ENCODE assay signal across 8 mouse cellular contexts in the genomic region with DNA sequence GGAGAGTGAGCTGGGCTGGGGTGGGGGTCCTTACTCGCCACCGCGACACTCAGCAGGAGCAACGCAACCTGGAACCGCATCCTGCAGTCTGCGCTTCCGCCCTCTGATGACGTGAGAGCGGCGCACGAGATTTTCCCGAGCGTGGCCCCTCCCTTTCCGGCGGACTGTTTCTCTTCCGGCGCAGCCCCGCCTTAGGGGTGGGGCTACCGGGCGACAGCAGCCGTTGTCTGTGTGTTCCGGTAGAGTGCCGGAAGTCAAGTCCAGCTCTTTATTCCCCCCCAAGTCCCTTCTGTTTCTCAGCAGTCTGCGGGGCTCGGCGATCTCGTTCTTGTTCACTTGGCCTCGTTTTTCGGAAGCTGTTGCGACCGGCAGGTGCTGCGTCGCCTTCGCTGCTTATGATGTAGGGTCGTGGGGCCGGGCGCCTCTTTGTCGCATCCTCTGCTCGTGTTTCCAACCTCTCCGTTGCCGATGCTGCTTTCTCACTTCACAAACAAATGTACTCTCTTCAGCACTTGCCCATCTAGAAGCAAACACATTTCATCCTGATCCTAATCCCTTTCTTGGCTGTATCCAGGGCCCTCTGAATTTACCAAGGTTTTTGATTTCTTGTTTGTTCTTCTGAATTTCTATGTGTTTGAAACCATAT. TPM values are rescaled to one million over a fixed set of nuclear protein-coding genes. Genes with fewer than 3 reads are reported as not detected.
DNase-seq lines count a peak whose midpoint lies in the region; ATAC-seq lines count a peak whose summit lies in the region.

A gene (minus strand): TSS at position 358 of the 646 bp plus-strand sequence.

- no peaks in the 10 kb centered on the region for H3K9me3 ChIP-seq in intestine, embryonic 14.5 days (ENCODE audit: control insufficient read depth, low read length)

- peak within 1 kb of the TSS; percentile 91 for H3K4me3 ChIP-seq in intestine, embryonic 14.5 days (ENCODE audit: low read depth, low read length)

- H3K36me3 ChIP-seq in intestine, embryonic 14.5 days (ENCODE audit: control insufficient read depth, insufficient read depth, low read length) = peaks cover 16% of the 10 kb centered on the region

- H3K9ac ChIP-seq in intestine, embryonic 14.5 days (ENCODE audit: low read length) = peak within 1 kb of the TSS; percentile 75

- intact Hi-C loops in left cerebral cortex, postnatal 14 days (cut with DNase I) = no loop called here

- peak within 1 kb of the TSS; percentile 92 for H3K4me2 ChIP-seq in intestine, embryonic 14.5 days (ENCODE audit: low read length)

- H3K4me1 ChIP-seq in intestine, embryonic 14.5 days (replicated peaks; ENCODE audit: control insufficient read depth, insufficient read depth, low read length) = peaks cover 24% of the 10 kb centered on the region

- no peaks in the 10 kb centered on the region for H3K27me3 ChIP-seq in intestine, embryonic 14.5 days (replicated peaks; ENCODE audit: control insufficient read depth, insufficient read depth, low read length)

- DNase-seq in adrenal gland, adult (ENCODE audit: inconsistent age in 2 of 2, low spot score in 1 of 2) = peak; percentile 95 to 97
- peak; percentile 97 for DNase-seq in embryo, embryonic 10.5 days (ENCODE audit: low spot score)
- peak; percentile 93 for DNase-seq in gastrocnemius, postnatal 25 days
- DNase-seq in intestine, embryonic 14.5 days (ENCODE audit: low spot score) = peak; percentile 94
- peak; percentile 94 for DNase-seq in left cerebral cortex, postnatal 14 days (ENCODE audit: low spot score in 2 of 2)
- peak; percentile 96 for DNase-seq in mesoderm, embryonic 11.5 days (ENCODE audit: low read depth, low spot score)
- DNase-seq in right cerebral cortex, postnatal 36 days (ENCODE audit: low spot score in 2 of 2) = peak; percentile 88 to 94
- DNase-seq in yolk sac, embryonic 10.5 days (ENCODE audit: low spot score) = peak; percentile 91

- H3K27ac ChIP-seq in intestine, embryonic 14.5 days (ENCODE audit: low read depth) = peak within 1 kb of the TSS; percentile 86

- under 1% methylated on average over 33 of the region's 41 CpGs for WGBS in intestine, embryonic 14.5 days

- peak; percentile 89 for ATAC-seq in intestine, embryonic 14.5 days (replicated peaks; ENCODE audit: low FRiP score, low TSS enrichment, low read depth)

RNA-seq across cellular contexts. Expression of the gene that starts here (rescaled TPM):
- total RNA-seq in gastrocnemius, postnatal 25 days (2021) = 10 to 100 TPM; 20.6 to 22.9 TPM
- polyA plus RNA-seq in intestine, embryonic 14.5 days (2014; fragmentation: Nextera tagmentation; extraction: Ambion mirVana) = 37.6 and 40.8 TPM in 2 replicates
- total RNA-seq in left cerebral cortex, postnatal 14 days (2021) = 10 to 100 TPM; 64.0 to 67.5 TPM

Comparison
In these comparisons a context has a peak if more than half of its experiments do, and no peak if none do; other contexts are left out.
1. Peak in every context shown above with its lines: DNase-seq, ATAC-seq, H3K4me3 ChIP-seq and H3K27ac ChIP-seq.